Mouse (Mus musculus) heart, adult 2 months (tissue): ENCODE measurements around the gene Clec16a. TPM values are rescaled to one million over a fixed set of nuclear protein-coding genes. Genes with fewer than 3 reads are reported as not detected.
A peak's percentile ranks its signal among the peaks of the same experiment; 100 is the strongest.

Experiments
- DNase-seq, 2 experiments: peaks; one replicate each; pipeline ENCODE4 v3.0.0; 2021
- H3K27ac ChIP-seq: fragments of 200-600 bp; 2 replicates; pipeline ENCODE4 v1.8.1; 2022
- H3K27me3 ChIP-seq: fragments of 200-500 bp; 2 replicates; pipeline ENCODE4 v1.6.1; 2012; ENCODE audit warnings: mild to moderate bottlenecking, low read length, inconsistent platforms, mixed read lengths; ENCODE audit not compliant: control insufficient read depth, insufficient read depth
- H3K36me3 ChIP-seq: fragments of 200-500 bp; 2 replicates; pipeline ENCODE4 v1.6.1; 2012; ENCODE audit warnings: low read length, inconsistent platforms; ENCODE audit not compliant: control insufficient read depth, insufficient read depth
- H3K4me1 ChIP-seq: fragments of 200-500 bp; 2 replicates; pipeline ENCODE4 v1.6.1; 2011; ENCODE audit warnings: low read length; ENCODE audit not compliant: control insufficient read depth, insufficient read depth
- H3K4me3 ChIP-seq: fragments of 200-600 bp; 2 replicates; pipeline ENCODE4 v1.8.1; 2022
- H3K79me2 ChIP-seq: fragments of 200-500 bp; replicated peaks from 2 replicates; pipeline ENCODE4 v1.6.1; 2012; ENCODE audit warnings: mild to moderate bottlenecking, inconsistent platforms, low read length, moderate library complexity, mixed read lengths; ENCODE audit not compliant: control insufficient read depth, insufficient read depth
- H3K9ac ChIP-seq: fragments of 200-500 bp; 2 replicates; pipeline ENCODE4 v1.6.1; 2012; ENCODE audit warnings: low read depth, mild to moderate bottlenecking, control low read depth, inconsistent platforms, low read length, mixed read lengths
- CTCF ChIP-seq: fragments of 200-600 bp; IDR thresholded peaks from 2 replicates; pipeline ENCODE4 v1.8.1; 2022; ENCODE audit warnings: antibody characterized with exemption, mild to moderate bottlenecking, moderate library complexity
- EP300 ChIP-seq: fragments of 200-500 bp; IDR thresholded peaks from 2 replicates; pipeline ENCODE4 v1.6.1; 2011; ENCODE audit warnings: low read depth, low read length, control low read depth; ENCODE audit not compliant: insufficient read depth
- POLR2A ChIP-seq: fragments of 200-500 bp; IDR thresholded peaks from 2 replicates; pipeline ENCODE4 v1.6.1; 2011; ENCODE audit warnings: mild to moderate bottlenecking, low read depth, low read length, control low read depth; ENCODE audit not compliant: insufficient read depth
- WGBS: fragments of 180-500 bp; shearing (Covaris S2); methylation state at CpG from one replicate; pipeline ENCODE4 v1.1.7; 2018; 5-methylcytosine and 5-hydroxymethylcytosine counted together
- intact Hi-C: fragments of 180-260 bp; cut with DNase I; formaldehyde crosslinking; loops from one replicate; pipeline ENCODE4 v1.15.1; 2025
- polyA plus RNA-seq: library from polyadenylated mRNA; depleted of rRNA; stranded (reverse); fragments of >200 nt; gene quantifications from 2 replicates; pipeline ENCODE4 v1.2.3, GENCODE M21; 2012
- total RNA-seq, 2 experiments: library from RNA; stranded (reverse); gene quantifications; 2 replicates each; pipeline ENCODE4 v1.2.3; 2021

Gene Clec16a
- total and polyA plus RNA-seq, 3 experiments = 27.6 to 57.5 (median 55.4) TPM

- no peaks in the 10 kb centered on the region for H3K36me3 ChIP-seq
- no peak for DNase-seq
- intact Hi-C loops = loop anchor here (10.0 kb wide), 1 partner anchor 175 kb away; no protein-coding TSS in a partner anchor
- TF ChIP-seq CTCF = no peak
- TF ChIP-seq POLR2A = no peak
- H3K9ac ChIP-seq = no peak overlapping the region
- no peak overlapping the region for H3K4me3 ChIP-seq
- H3K27me3 ChIP-seq = no peaks in the 10 kb centered on the region
- no peaks in the 10 kb centered on the region for H3K79me2 ChIP-seq
- 82% methylated on average over 3 of the region's 3 CpGs for WGBS
- H3K4me1 ChIP-seq = peaks cover 3% of the 10 kb centered on the region; the same call in 1 of the 2 replicates
- H3K27ac ChIP-seq = no peak overlapping the region
Observed at GRCm38 (mm10) chr16:10669936-10670335, 124.8 kb downstream of the Clec16a start.

GRCm38 (mm10) chr16:10672490-10672889, 127.4 kb downstream of the Clec16a start:
- Histone ChIP-seq H3K27ac (no peak overlapping the region), H3K79me2 (no peaks in the 10 kb centered on the region), H3K4me3 (no peak overlapping the region), H3K27me3 (no peaks in the 10 kb centered on the region), H3K36me3 (0 out of 2 replicates have a peak, but pooled peaks cover 2% of the 10 kb centered on the region), H3K4me1 (peaks cover 7% of the 10 kb centered on the region), H3K9ac (no peak overlapping the region)
- DNase-seq = no peak
- intact Hi-C loops = no loop called here
- TF ChIP-seq POLR2A (no peak), CTCF (no peak), EP300 (no peak)

- Histone ChIP-seq H3K4me1 (peaks cover 7% of the 10 kb centered on the region), H3K79me2 (no peaks in the 10 kb centered on the region), H3K27me3 (no peaks in the 10 kb centered on the region), H3K9ac (no peak overlapping the region), H3K4me3 (no peak overlapping the region), H3K27ac (no peak overlapping the region), H3K36me3 (0 out of 2 replicates have a peak, but pooled peaks cover 2% of the 10 kb centered on the region)
- DNase-seq = no peak
- no peak for TF ChIP-seq CTCF
- no peak for TF ChIP-seq POLR2A
- intact Hi-C loops = no loop called here
- WGBS = 60% methylated on average over 2 of the region's 2 CpGs
Observed at GRCm38 (mm10) chr16:10674020-10674419, 128.9 kb downstream of the Clec16a start.

GRCm38 (mm10) chr16:10674957-10675356, 129.8 kb downstream of the Clec16a start:
- H3K27me3 ChIP-seq = no peaks in the 10 kb centered on the region
- DNase-seq = no peak
- TF ChIP-seq CTCF (no peak), EP300 (no peak), POLR2A (no peak)
- WGBS = 89% methylated on average over 2 of the region's 2 CpGs
- no peak overlapping the region for H3K9ac ChIP-seq
- intact Hi-C loops = no loop called here
- 0 out of 2 replicates have a peak, but pooled peaks cover 2% of the 10 kb centered on the region for H3K36me3 ChIP-seq
- H3K27ac ChIP-seq = no peak overlapping the region
- H3K4me1 ChIP-seq = peaks cover 7% of the 10 kb centered on the region
- H3K79me2 ChIP-seq = no peaks in the 10 kb centered on the region
- H3K4me3 ChIP-seq = no peak overlapping the region

GRCm38 (mm10) chr16:10675612-10676011, 130.5 kb downstream of the Clec16a start:
- DNase-seq = no peak
- Histone ChIP-seq H3K36me3 (0 out of 2 replicates have a peak, but pooled peaks cover 2% of the 10 kb centered on the region), H3K27ac (no peak overlapping the region), H3K27me3 (no peaks in the 10 kb centered on the region), H3K79me2 (no peaks in the 10 kb centered on the region), H3K4me1 (peaks cover 7% of the 10 kb centered on the region), H3K4me3 (no peak overlapping the region), H3K9ac (no peak overlapping the region)
- no peak for TF ChIP-seq EP300
- TF ChIP-seq POLR2A = no peak
- no peak for TF ChIP-seq CTCF
- WGBS = 95% methylated on average over 1 of the region's 1 CpGs
- intact Hi-C loops = no loop called here

GRCm38 (mm10) chr16:10676461-10677066, 131.4 kb downstream of the Clec16a start:
- Histone ChIP-seq H3K36me3 (0 out of 2 replicates have a peak, but pooled peaks cover 2% of the 10 kb centered on the region), H3K4me1 (peaks cover 7% of the 10 kb centered on the region), H3K79me2 (no peaks in the 10 kb centered on the region), H3K27ac (no peak overlapping the region), H3K4me3 (no peak overlapping the region), H3K27me3 (no peaks in the 10 kb centered on the region), H3K9ac (no peak overlapping the region)
- TF ChIP-seq EP300 = peak; percentile 29; the same call in 1 of the 2 replicates
- no peak for TF ChIP-seq CTCF
- WGBS = 22% methylated on average over 3 of the region's 3 CpGs
- DNase-seq = no peak
- intact Hi-C loops = no loop called here
